12 mouse cellular contexts compared by ENCODE assay signal in the genomic region with DNA sequence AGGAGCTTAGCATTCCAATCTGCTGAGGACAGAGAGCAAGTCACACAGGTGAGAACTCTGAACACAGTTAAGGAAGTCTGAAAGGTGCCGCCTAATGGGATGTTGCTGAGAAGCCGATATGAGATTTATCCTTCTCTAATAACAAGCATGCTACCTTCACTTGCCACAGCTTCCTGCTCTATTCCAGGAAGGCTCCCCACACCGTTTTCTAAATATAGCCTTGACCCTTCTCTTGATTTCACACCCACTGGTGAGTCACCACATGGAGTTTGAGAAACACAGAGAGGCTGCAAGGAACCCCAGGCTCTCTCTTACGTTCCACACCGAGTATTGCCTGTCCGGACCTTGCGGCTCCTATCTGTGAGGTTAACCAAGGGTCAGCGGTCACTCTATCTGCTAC. TPM values are rescaled to one million over a fixed set of nuclear protein-coding genes. Genes with fewer than 3 reads are reported as not detected.
DNase-seq lines count a peak whose midpoint lies in the region; ATAC-seq and TF ChIP-seq lines count a peak whose summit lies in the region.
"Had no signal": no experiment of that assay in that cellular context is flagged by ENCODE, and none has a peak within 500 bp of the region (broad histone marks: within the 10 kb centered on the region; RNA-seq: fewer than 3 reads in every experiment).

No protein-coding gene starts in this region.

- DNase-seq in heart, postnatal 36 days: no peak
- DNase-seq in hindbrain, embryonic 11.5 days (ENCODE audit: low spot score): no peak
- DNase-seq in embryo, embryonic 11 days: no peak
- DNase-seq in yolk sac, embryonic 10.5 days (ENCODE audit: low spot score): no peak
- DNase-seq in kidney, postnatal 25 days: no peak
- DNase-seq: cerebellum, adult 9-10 months; thymus, postnatal 36 days had no signal

- WGBS in heart, embryonic 11.5 days (ENCODE audit: insufficient replicate concordance): 53% methylated on average over 8 of the region's 8 CpGs
- WGBS in hindbrain, embryonic 11.5 days: 81% methylated on average over 8 of the region's 8 CpGs

- H3K4me2 ChIP-seq in heart, embryonic 11.5 days: no peak overlapping the region
- H3K4me2 ChIP-seq in hindbrain, embryonic 11.5 days (replicated peaks; ENCODE audit: low read depth, low read length): no peak overlapping the region
- H3K4me2 ChIP-seq in myocyte (ENCODE audit: low read depth): peak overlapping the region; percentile 34

- H3K9me3 ChIP-seq in heart, embryonic 11.5 days (replicated peaks; ENCODE audit: control insufficient read depth, low read length): no peaks in the 10 kb centered on the region
- H3K9me3 ChIP-seq in hindbrain, embryonic 11.5 days (ENCODE audit: control insufficient read depth, low read length): no peaks in the 10 kb centered on the region

- H3K27ac ChIP-seq in heart, embryonic 11.5 days (ENCODE audit: low read depth, low read length): peak overlapping the region; percentile 50; the same call in 1 of the 2 replicates
- peak overlapping the region; percentile 36; the same call in 1 of the 2 replicates for H3K27ac ChIP-seq in brown adipose tissue, adult 24 weeks (replicated peaks; ENCODE audit: low read depth, low read length)
- peak overlapping the region; percentile 90 for H3K27ac ChIP-seq in hindbrain, embryonic 11.5 days (ENCODE audit: low read depth, low read length)

- no peak overlapping the region for H3K4me3 ChIP-seq in heart, embryonic 11.5 days (ENCODE audit: low read depth, low read length)
- H3K4me3 ChIP-seq in brown adipose tissue, adult 24 weeks (ENCODE audit: insufficient read depth, low read depth, low read length): no peak overlapping the region
- no peak overlapping the region for H3K4me3 ChIP-seq in hindbrain, embryonic 11.5 days (ENCODE audit: low read depth, low read length)
- no peak overlapping the region for H3K4me3 ChIP-seq in myocyte

- no peak overlapping the region for H3ac ChIP-seq in myocyte (ENCODE audit: control insufficient read depth, insufficient read length)

- ATAC-seq in heart, embryonic 11.5 days (replicated peaks; ENCODE audit: insufficient number of reproducible peaks, low FRiP score, low TSS enrichment): no peak
- no peak for ATAC-seq in hindbrain, embryonic 11.5 days (ENCODE audit: low FRiP score)
- ATAC-seq: intestine, postnatal 0 days had no signal

- H3K79me2 ChIP-seq in myocyte (ENCODE audit: control insufficient read depth, insufficient read depth): no peaks in the 10 kb centered on the region

- intact Hi-C loops in heart, postnatal 36 days (cut with DNase I): no loop called here

- no peaks in the 10 kb centered on the region for H3K36me3 ChIP-seq in heart, embryonic 11.5 days (ENCODE audit: control insufficient read depth, insufficient read depth, low read length)
- peaks cover 4% of the 10 kb centered on the region; the same call in 1 of the 2 replicates for H3K36me3 ChIP-seq in hindbrain, embryonic 11.5 days (ENCODE audit: control insufficient read depth, insufficient read depth, low read length)
- H3K36me3 ChIP-seq in myocyte (ENCODE audit: control insufficient read depth, insufficient read depth): no peaks in the 10 kb centered on the region

- H3K4me1 ChIP-seq in heart, embryonic 11.5 days (ENCODE audit: control insufficient read depth, insufficient read depth, low read length): peaks cover 14% of the 10 kb centered on the region
- H3K4me1 ChIP-seq in brown adipose tissue, adult 24 weeks (ENCODE audit: control insufficient read depth, insufficient read depth, insufficient read length, low read length): peaks cover 11% of the 10 kb centered on the region
- peaks cover 21% of the 10 kb centered on the region for H3K4me1 ChIP-seq in hindbrain, embryonic 11.5 days (replicated peaks; ENCODE audit: control insufficient read depth, insufficient read depth, low read length)

- no peak overlapping the region for H3K9ac ChIP-seq in heart, embryonic 11.5 days (ENCODE audit: low read depth, low read length)
- H3K9ac ChIP-seq in hindbrain, embryonic 11.5 days (ENCODE audit: low read depth, low read length): no peak overlapping the region

- no peaks in the 10 kb centered on the region for H3K27me3 ChIP-seq in heart, embryonic 11.5 days (ENCODE audit: control insufficient read depth, insufficient read depth, low read length)
- H3K27me3 ChIP-seq in hindbrain, embryonic 11.5 days (ENCODE audit: control insufficient read depth, insufficient read depth, low read length): no peaks in the 10 kb centered on the region
- H3K27me3 ChIP-seq in myocyte (ENCODE audit: control insufficient read depth, insufficient read depth, insufficient read length): no peaks in the 10 kb centered on the region

- no peak for TF ChIP-seq POLR2A in myocyte (IDR thresholded peaks at IDR 0.05; ENCODE audit: insufficient read length, low read depth)

TF ChIP-seq in myocyte, 11 proteins besides CTCF, POLR2A, EP300 and RAD21:
- TF ChIP-seq MYOG (IDR thresholded peaks at IDR 0.05; ENCODE audit: control insufficient read depth in 1 of 3, insufficient read depth in 1 of 3, insufficient read length in 2 of 3, low read depth in 2 of 3) (no peak), CEBPB (IDR thresholded peaks at IDR 0.05; ENCODE audit: insufficient read depth, poor library complexity, severe bottlenecking) (no peak), MAX (IDR thresholded peaks at IDR 0.05; ENCODE audit: low read depth) (no peak), TCF3 (IDR thresholded peaks at IDR 0.05; ENCODE audit: insufficient read length, low read depth) (no peak), TCF12 (IDR thresholded peaks at IDR 0.05; ENCODE audit: insufficient read depth, poor library complexity, severe bottlenecking) (no peak), SRF (IDR thresholded peaks at IDR 0.05; ENCODE audit: control insufficient read depth, insufficient read length, low read depth) (no peak), REST (IDR thresholded peaks at IDR 0.05; ENCODE audit: insufficient read depth, insufficient read length) (no peak), E2F4 (IDR thresholded peaks at IDR 0.05; ENCODE audit: insufficient read depth) (no peak)
TF ChIP-seq in myocyte: peak in this region for 0.

RNA-seq across cellular contexts. Expression of gene Plekha6, which starts 24.7 kb away (rescaled TPM):
- 13.6 and 14.8 TPM in 2 replicates for polyA plus RNA-seq in heart, embryonic 11.5 days (2014; fragmentation: Nextera tagmentation; extraction: Ambion mirVana)
- 10 to 100 TPM; 64.2 to 79.7 TPM for total RNA-seq in heart, postnatal 36 days (2021)
- polyA plus RNA-seq in brown adipose tissue, adult 24 weeks (2012; ENCODE audit: insufficient read depth, insufficient read length, missing spikeins): 2.2 and 4.2 TPM in 2 replicates
- polyA plus RNA-seq in hindbrain, embryonic 11.5 days (2014; fragmentation: Nextera tagmentation; extraction: Ambion mirVana): 14.6 and 22.1 TPM in 2 replicates
- polyA plus RNA-seq in myocyte (2012; fragmentation: generic; extraction: Trizol): 0.12 TPM
- total RNA-seq: CH12.LX had no signal

RNA-seq across cellular contexts. Expression of gene Ppp1r15b, which starts 57.8 kb away (rescaled TPM):
- polyA plus RNA-seq in heart, embryonic 11.5 days (2014; fragmentation: Nextera tagmentation; extraction: Ambion mirVana): 33.6 and 40.8 TPM in 2 replicates
- total RNA-seq in heart, postnatal 36 days (2021): 10 to 100 TPM; 24.1 to 26.0 TPM
- 61.9 and 64.2 TPM in 2 replicates for polyA plus RNA-seq in brown adipose tissue, adult 24 weeks (2012; ENCODE audit: insufficient read depth, insufficient read length, missing spikeins)
- 37.8 and 48.7 TPM in 2 replicates for polyA plus RNA-seq in hindbrain, embryonic 11.5 days (2014; fragmentation: Nextera tagmentation; extraction: Ambion mirVana)
- 30.9 TPM for polyA plus RNA-seq in myocyte (2012; fragmentation: generic; extraction: Trizol)

Comparison
In these comparisons a context has a peak if more than half of its experiments do, and no peak if none do; other contexts are left out.
1. H3K27ac ChIP-seq: peak in every context shown above with its lines; median percentile 90 in hindbrain, embryonic 11.5 days; 50 in heart, embryonic 11.5 days; 36 in brown adipose tissue, adult 24 weeks.